Mouse (Mus musculus) left cerebral cortex, adult 2 months (tissue): ENCODE results near the gene Inip. TPM values are rescaled to one million over a fixed set of nuclear protein-coding genes. Genes with fewer than 3 reads are reported as not detected.
"Not testable (repeated sequence)": the region's sequence is repeated elsewhere in the genome, so short reads cannot be mapped to it uniquely, and the experiment has no call there.

Source experiments
- DNase-seq, 2 experiments: peaks; one replicate each; pipeline ENCODE4 v3.0.0; 2021 to 2022; ENCODE audit warnings: low spot score in 2 of 2, mixed read lengths in 1 of 2; ENCODE audit errors: extremely low spot score in 1 of 2
- H3K27ac ChIP-seq: fragments of 200-600 bp; 2 replicates; pipeline ENCODE4 v1.8.1; 2022
- H3K4me3 ChIP-seq: fragments of 200-600 bp; 2 replicates; pipeline ENCODE4 v1.8.1; 2022
- CTCF ChIP-seq: fragments of 200-600 bp; IDR thresholded peaks from 2 replicates; pipeline ENCODE4 v1.8.1; 2022; ENCODE audit warnings: antibody characterized with exemption, mild to moderate bottlenecking, moderate library complexity
- intact Hi-C: fragments of 180-260 bp; cut with DNase I; formaldehyde crosslinking; loops from one replicate; pipeline ENCODE4 v1.15.1; 2025
- total RNA-seq, 2 experiments: library from RNA; stranded (reverse); gene quantifications; 2 replicates each; pipeline ENCODE4 v1.2.3; 2021

Gene Inip
- total RNA-seq, 2 experiments from 2014 or later: 22.3 to 23.1 TPM

DNA sequence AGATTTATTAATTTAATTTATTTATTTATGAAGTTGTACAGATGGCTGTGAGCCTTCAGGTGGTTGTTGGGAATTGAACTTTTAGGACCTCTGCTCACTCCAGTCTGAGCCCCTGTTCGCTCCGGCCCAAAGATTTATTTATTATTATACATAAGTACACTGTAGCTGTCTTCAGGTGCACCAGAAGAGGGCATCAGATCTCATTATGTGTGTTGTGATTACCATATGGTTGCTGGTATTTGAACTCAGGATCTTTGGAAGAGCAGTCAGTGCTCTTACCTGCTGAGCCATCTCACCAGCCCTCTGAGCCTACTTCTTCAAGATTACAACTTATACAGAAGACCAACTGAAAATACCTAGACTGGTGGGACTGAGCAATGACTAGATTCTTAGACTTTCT is 7.8 kb downstream of the Inip start:
- peak; percentile 9 for TF ChIP-seq CTCF
- not testable (repeated sequence) for DNase-seq

DNA sequence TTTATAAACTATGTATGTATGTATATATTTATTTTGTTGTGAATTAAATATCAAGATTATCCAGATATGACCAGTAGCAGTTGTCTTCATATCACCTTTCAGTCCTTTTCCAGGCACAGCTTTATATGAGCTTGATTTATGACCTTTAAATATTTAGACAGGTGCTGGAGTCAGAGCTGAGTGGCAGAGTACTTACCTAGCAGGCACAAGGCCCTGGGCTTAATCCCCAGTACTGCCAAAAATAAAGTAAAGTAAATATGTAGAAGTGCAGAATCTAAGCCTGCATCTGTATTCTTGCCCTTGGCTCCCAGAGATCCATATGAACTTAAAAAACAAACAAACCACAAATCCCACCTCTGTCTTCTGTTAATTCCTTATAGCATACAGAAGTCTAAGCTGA is 12.4 kb downstream of the Inip start:
- no peak for TF ChIP-seq CTCF
- DNase-seq: no peak
- intact Hi-C loops: no loop called here
- Histone ChIP-seq H3K27ac (no peak overlapping the region), H3K4me3 (no peak overlapping the region)

More for the DNA sequence above, 7.8 kb downstream of the Inip start:
- intact Hi-C loops, H3K4me3 ChIP-seq, H3K27ac ChIP-seq: not testable (repeated sequence)

DNA sequence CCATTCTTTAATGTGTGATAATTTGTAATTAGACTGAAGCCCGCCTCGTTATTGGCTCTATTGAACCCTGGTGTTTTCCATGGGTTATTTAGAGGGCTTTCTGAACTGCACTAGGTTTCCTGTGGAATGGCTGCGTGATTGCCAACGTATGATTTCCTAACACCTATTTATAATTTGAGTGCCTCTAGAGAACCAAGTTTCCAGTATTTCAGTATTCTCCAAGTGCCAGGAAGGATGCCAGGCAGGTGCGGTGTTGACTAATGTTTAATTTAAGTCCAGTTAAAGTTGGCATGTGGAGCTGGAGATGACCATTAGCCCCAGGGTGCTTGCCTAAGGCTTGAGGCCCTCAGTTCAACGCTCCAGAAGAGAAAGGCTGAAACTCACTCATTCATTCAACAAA is 14.3 kb downstream of the Inip start:
- Histone ChIP-seq H3K27ac (no peak overlapping the region), H3K4me3 (no peak overlapping the region)
- TF ChIP-seq CTCF: no peak
- no peak for DNase-seq
- intact Hi-C loops: loop anchor here (2.0 kb wide), 1 partner anchor 142 kb away; no protein-coding TSS in a partner anchor

DNA sequence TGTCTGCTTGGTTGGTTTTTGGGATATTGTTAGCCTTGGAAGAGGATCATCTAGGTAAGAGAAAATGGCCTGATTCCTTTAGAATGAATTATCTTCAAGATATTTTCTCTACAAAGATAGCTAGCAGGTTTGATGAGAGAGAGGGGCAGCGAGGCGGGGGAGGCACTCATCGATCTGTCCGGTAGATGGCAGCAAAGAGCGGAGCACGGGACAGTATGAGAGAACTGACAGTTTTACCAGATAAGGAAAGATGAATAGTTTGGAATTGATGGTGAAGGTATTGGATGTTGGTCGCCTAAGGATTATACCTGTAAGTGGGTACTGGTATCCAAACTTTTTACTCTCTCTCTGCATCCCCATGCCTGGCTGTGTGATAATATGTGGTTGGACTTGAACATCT is 14.7 kb downstream of the Inip start:
- peak; percentile 93 for TF ChIP-seq CTCF
- peak; percentile 70 to 85 for DNase-seq

DNA sequence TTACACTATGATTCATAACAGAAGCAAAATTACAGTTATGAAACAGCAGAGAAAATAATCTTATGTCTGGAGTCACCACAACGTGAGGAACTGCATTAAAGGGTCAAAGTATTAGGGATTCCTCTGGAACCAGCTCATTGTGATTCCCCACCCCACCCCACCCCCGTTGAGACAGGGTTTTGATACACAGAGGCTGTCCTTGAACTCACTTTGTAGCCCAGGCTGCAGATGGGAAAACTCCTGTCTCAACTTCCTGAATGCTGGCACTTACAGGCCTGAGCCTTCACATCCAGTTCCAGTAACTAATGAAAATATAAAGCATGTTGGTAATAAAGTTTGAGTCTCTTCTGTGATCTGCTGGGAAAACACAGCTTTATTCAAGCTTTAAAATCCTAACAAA is 16.0 kb downstream of the Inip start:
- intact Hi-C loops: no loop called here
- Histone ChIP-seq H3K4me3 (no peak overlapping the region), H3K27ac (no peak overlapping the region)
- no peak for TF ChIP-seq CTCF
- DNase-seq: no peak

More for the DNA sequence above, 14.7 kb downstream of the Inip start:
- H3K27ac ChIP-seq: no peak overlapping the region
- intact Hi-C loops: loop anchor here (1.0 to 2.0 kb wide), 3 partner anchors 65 to 142 kb away; no protein-coding TSS in a partner anchor
- no peak overlapping the region for H3K4me3 ChIP-seq

DNA sequence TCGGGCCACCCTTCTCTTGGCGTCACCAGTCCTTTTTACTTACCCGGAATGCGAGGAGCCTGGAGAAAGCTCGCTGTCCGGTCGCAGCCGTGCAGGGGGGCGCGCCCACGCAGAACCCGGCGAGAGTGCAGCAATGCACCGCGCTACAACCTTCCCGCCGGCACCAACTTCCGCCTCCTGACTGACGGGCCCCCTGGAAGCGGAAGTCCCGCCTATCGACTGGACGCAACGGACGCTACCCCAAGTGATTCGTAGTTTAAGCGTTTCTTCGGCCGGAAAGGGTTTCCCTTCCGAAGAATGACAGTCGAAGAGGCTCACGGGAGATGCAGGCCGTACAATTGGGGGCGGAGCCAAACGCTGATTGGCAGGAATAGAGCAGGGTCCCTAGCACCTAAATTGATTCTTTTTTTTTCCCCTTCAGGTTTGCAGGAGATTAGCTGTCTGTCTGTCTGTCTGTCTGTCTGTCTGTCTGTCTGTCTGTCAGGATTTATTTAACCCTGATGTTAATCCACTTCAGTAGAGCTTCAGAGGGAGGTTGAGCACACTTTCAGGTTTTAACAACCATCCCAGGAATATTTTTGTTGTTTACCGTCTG is 17.6 kb downstream of the Inip start:
- peak overlapping the region; percentile 83 for H3K27ac ChIP-seq
- intact Hi-C loops: loop anchor here (5.0 kb wide), 3 partner anchors 156 to 421 kb away; partner anchors contain the start of gene E130308A19Rik
- peak; percentile 94 to 95 for DNase-seq
- peak overlapping the region; percentile 96 for H3K4me3 ChIP-seq
- TF ChIP-seq CTCF: no peak

DNA sequence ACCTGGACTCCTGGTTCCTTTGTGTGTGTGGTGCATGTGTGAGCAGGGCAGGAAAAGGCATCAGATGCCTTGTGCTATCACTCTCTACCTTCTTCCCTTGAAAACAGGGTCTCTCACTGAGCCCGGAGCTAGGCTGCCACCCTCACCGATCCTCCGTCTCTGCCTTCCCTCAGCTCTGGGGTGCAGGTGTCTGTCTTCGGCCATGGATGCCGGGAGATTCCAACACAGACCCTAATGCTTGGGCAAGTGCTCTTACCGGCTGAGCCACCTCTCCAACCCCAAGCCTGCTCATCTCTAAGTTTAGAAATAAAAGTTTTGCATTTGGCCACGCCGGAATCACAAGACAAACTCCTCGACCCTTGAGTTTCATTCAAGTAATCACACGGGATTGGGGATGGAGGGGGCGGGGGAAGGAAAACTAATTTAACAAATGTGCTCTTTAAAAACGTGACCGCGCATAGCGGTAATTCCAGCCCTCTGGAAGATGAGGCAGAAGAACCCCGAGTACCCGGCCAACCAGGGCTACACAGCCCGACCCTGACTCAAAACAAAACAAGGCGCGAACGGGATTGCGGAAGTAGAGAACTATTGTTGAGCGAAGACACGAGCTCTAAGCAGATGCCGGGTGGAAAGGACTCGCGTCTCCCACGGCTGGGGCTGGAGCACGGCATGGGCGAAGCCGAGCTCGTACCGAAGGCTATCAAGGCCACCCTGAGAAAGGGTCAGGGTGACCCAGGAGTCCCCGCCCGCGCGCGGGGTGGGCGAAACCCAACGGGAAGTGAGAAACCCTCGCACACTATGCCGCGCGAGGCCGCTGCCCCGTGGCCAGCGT is 18.3 kb downstream of the Inip start:
- Histone ChIP-seq H3K27ac (peak overlapping the region; percentile 83), H3K4me3 (peak overlapping the region; percentile 96)
- intact Hi-C loops: loop anchor here (5.0 kb wide), 3 partner anchors 156 to 421 kb away; partner anchors contain the start of gene E130308A19Rik
- TF ChIP-seq CTCF: no peak
- no peak for DNase-seq

DNA sequence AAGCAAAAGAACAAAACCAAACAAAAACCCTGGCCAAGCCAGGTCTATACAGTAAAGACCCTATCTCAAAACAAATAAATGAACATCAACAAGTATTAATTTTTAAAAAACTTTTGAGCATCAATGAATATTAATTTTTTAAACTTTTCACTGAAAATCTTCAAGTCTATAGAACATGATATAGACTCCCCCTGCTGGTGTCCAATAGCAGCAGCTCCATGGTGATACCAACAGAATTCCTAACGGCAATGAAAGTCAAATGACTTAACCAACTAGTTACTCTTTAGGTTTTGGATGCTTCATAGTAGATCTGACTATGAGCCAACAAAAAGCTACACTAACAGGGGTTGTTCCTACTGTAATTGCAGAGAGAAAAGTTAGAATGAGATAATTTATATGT is 20.8 kb downstream of the Inip start:
- DNase-seq: no peak
- peak; percentile 73 for TF ChIP-seq CTCF
- intact Hi-C loops: loop anchor here (5.0 kb wide), 3 partner anchors 153 to 418 kb away; partner anchors contain the start of gene E130308A19Rik
- Histone ChIP-seq H3K27ac (no peak overlapping the region), H3K4me3 (no peak overlapping the region)

DNA sequence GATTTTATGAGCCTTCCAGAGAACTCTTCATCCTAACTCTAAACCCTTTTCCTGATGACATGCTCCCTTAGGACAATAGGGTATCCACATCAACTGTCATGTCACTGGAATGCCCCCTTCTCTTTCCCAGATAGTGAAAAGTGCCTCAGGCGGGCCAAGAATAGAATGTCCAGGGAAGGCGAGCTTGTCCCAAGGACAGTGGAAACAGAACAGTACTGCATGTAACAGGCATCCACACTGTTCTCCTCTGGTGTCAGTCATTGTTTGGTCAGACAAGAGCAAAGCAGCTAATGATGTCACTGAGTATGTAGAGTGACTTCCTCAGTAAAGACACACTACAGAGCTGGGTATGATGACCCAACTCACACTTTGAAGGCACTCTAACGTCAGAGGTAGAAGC is 23.6 kb downstream of the Inip start:
- H3K4me3 ChIP-seq: no peak overlapping the region
- no peak overlapping the region for H3K27ac ChIP-seq
- TF ChIP-seq CTCF: no peak
- DNase-seq: no peak
- intact Hi-C loops: no loop called here

DNA sequence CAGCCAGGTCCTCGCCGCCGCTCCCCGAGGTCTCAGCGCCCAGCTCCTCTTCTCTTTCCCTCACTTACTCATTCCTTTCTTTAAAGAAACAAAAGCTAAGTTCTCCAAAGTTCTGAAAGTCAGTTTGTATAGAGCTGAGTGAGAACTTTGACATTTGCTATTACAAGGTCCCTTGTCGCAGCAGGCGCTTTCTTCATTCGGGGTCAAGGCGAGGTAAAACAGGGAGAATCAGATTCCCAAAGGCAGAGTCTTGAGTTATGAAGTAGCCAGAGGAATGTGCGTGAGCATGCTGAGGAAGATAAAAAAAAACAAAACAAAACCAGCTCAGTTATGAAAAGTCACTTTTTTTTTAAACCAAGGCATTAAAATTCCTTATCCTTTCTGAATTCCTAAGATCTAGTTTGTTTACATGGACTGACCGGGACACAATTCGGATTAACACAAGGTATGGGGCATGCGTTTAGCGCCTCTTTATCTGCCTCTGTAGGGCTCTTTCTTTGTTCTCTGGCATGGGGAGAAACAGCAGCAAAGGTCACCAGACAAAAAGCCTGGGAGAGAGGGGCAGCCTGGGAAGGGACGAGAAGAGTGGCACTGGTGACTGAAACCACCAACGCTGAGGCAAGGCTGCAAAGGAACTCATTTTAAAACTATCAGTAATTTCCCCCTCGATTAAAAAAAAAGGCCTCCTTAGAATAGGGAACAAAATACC is 29.1 kb downstream of the Inip start:
- DNase-seq: no peak
- H3K4me3 ChIP-seq: no peak overlapping the region
- intact Hi-C loops: loop anchor here (5.0 kb wide), 1 partner anchor 155 kb away; no protein-coding TSS in a partner anchor
- H3K27ac ChIP-seq: no peak overlapping the region
- TF ChIP-seq CTCF: no peak

DNA sequence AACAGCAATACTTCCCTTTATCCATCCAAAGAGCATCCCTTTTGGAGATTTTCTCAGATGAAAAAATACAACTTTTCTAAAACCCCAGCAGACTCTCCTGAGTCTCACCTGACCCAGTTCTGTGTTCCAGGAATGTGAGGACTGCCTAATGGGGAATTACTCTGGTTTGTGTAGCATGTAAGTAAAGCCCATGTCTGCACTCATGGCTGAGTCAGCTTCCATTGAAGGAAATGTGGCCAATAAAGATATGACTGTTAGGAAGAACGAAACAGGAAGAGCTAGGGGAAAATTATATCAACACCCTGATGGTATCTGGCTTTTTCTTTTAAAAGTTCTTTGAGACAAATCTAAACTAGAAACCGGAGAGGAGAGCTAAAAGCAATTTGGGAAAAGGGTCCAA is 33.7 kb downstream of the Inip start:
- no peak for DNase-seq
- no peak for TF ChIP-seq CTCF
- Histone ChIP-seq H3K27ac (no peak overlapping the region), H3K4me3 (no peak overlapping the region)
- intact Hi-C loops: no loop called here
